Mouse (Mus musculus) spleen, adult 2 months (tissue): Measurements from ENCODE around the gene Rpl14. TPM values are rescaled to one million over a fixed set of nuclear protein-coding genes. Genes with fewer than 3 reads are reported as not detected.

Experiments used
- DNase-seq, 2 experiments: peaks; one replicate each; pipeline versions ENCODE4 v3.0.0 to v3.0.0-alpha.2; 2012 to 2021; ENCODE audit warnings: low spot score in 2 of 2, low read depth in 1 of 2
- H3K27ac ChIP-seq: fragments of 200-500 bp; 2 replicates; pipeline ENCODE4 v1.5.1; 2012; ENCODE audit warnings: low read length, inconsistent platforms; ENCODE audit not compliant: insufficient read depth
- H3K27me3 ChIP-seq: fragments of 200-500 bp; 2 replicates; pipeline ENCODE4 v1.6.1; 2012; ENCODE audit warnings: mild to moderate bottlenecking, moderate library complexity, low read length, inconsistent platforms; ENCODE audit not compliant: control insufficient read depth, insufficient read depth
- H3K36me3 ChIP-seq: fragments of 200-500 bp; 2 replicates; pipeline ENCODE4 v1.6.1; 2012; ENCODE audit warnings: mild to moderate bottlenecking, low read length, inconsistent platforms; ENCODE audit not compliant: control insufficient read depth, insufficient read depth
- H3K4me1 ChIP-seq: fragments of 200-500 bp; 2 replicates; pipeline ENCODE4 v1.6.1; 2011; ENCODE audit warnings: inconsistent platforms; ENCODE audit not compliant: control insufficient read depth, insufficient read depth, insufficient read length
- H3K4me3 ChIP-seq: fragments of 200-500 bp; 2 replicates; pipeline ENCODE4 v1.5.1; 2011; ENCODE audit warnings: mild to moderate bottlenecking, inconsistent platforms; ENCODE audit not compliant: insufficient read depth, insufficient read length; ENCODE audit errors: extremely low read depth
- CTCF ChIP-seq: fragments of 200-500 bp; IDR thresholded peaks from 2 replicates; pipeline ENCODE4 v1.5.1; 2011; ENCODE audit warnings: mild to moderate bottlenecking, inconsistent platforms; ENCODE audit not compliant: insufficient read depth, insufficient read length, insufficient replicate concordance; ENCODE audit errors: extremely low read depth
- POLR2A ChIP-seq: fragments of 200-500 bp; IDR thresholded peaks from 2 replicates; pipeline ENCODE4 v1.6.1; 2011; ENCODE audit warnings: low read depth, low read length, inconsistent platforms
- WGBS: fragments of 180-500 bp; shearing (Covaris S2); methylation state at CpG from one replicate; pipeline ENCODE4 v1.1.7; 2018; 5-methylcytosine and 5-hydroxymethylcytosine counted together
- polyA plus RNA-seq: library from polyadenylated mRNA; depleted of rRNA; stranded (reverse); fragments of >200 nt; gene quantifications from 2 replicates; pipeline ENCODE4 v1.2.3, GENCODE M21; 2012; rRNA removed

Rpl14 gene
- polyA plus RNA-seq, 1 experiment, result 353 TPM

DNA sequence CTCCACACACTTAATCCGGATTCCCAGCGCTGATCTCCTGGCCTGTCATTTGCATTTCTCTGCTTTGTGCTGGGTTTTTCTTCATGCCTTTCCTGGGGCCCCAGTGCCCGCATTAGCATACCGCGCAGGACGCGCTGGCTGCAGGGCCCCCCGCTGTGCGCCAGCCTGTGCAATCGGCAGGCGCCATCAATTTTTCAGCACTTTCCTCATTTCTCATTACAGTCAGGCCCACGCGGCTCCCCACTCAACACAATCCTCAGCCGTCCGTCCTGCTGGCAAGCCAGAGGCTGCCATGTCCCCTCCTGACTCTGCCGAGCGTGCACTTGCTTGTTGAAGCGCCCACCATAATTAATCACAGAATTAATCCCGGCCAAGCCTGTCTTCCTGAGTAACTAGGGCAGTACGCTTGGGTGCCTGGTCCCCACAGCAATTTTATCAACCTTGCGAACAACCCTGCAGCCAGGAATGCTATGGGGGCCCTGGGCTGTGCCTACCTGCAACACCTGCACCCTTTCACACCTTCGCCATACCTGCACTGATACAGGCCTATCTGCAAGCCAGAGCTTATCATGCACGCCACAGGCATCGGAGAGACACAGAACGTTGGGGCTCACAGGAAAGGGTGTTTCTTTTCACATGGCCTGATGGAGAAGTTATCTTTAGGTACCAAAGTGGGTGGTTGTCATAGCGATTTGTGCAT, 48.6 kb downstream of the Rpl14 start:
- Histone ChIP-seq H3K4me1 (no peaks in the 10 kb centered on the region), H3K27me3 (no peaks in the 10 kb centered on the region), H3K27ac (no peak overlapping the region), H3K4me3 (no peak overlapping the region), H3K36me3 (no peaks in the 10 kb centered on the region)
- no peak for DNase-seq
- WGBS, result 42% methylated on average over 26 of the region's 26 CpGs
- TF ChIP-seq POLR2A (no peak), CTCF (no peak)

DNA sequence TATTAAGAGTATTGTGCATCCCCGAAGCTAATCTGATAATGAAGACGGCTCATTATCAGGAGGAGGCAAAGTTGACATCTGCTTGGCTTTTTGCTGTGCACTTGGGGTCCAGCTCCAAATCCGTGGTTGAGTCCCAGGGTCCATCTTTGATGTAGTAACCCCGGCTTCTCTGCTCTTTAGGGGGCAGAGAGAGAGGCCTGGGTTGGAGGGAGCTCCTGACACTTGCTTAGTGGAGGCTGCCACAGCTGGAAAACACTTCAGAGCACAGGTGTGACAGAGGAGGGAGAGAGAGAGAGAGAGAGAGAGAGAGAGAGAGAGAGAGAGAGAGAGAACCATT, 49.1 kb downstream of the Rpl14 start:
- Histone ChIP-seq H3K27me3 (no peaks in the 10 kb centered on the region), H3K4me1 (no peaks in the 10 kb centered on the region), H3K36me3 (no peaks in the 10 kb centered on the region), H3K27ac (no peak overlapping the region), H3K4me3 (no peak overlapping the region)
- no peak for DNase-seq
- 78% methylated on average over 4 of the region's 4 CpGs for WGBS
- TF ChIP-seq CTCF, result no peak
- no peak for TF ChIP-seq POLR2A

Other genes with a start within 250 kb of the Rpl14 start
- 33.3 and 52.1 TPM in 2 replicates for gene Eif1b, start 79.2 kb upstream of the Rpl14 start, polyA plus RNA-seq
- gene Entpd3, start 31.6 kb upstream of the Rpl14 start, polyA plus RNA-seq, result 0.15 and 0.20 TPM in 2 replicates